8 mouse cellular contexts compared by ENCODE assay signal in genomic region chr7:27860396-27861235, GRCm38 (mm10). TPM values are rescaled to one million over a fixed set of nuclear protein-coding genes. Genes with fewer than 3 reads are reported as not detected.
DNase-seq lines count a peak whose midpoint lies in the region; ATAC-seq and TF ChIP-seq lines count a peak whose summit lies in the region.

No protein-coding gene starts in this region.

- H3K27ac ChIP-seq in embryonic facial prominence, embryonic 11.5 days (replicated peaks; ENCODE audit: low read depth, low read length) = no peak overlapping the region
- peak overlapping the region; percentile 86 for H3K27ac ChIP-seq in intestine, postnatal 0 days (ENCODE audit: low read depth, low read length)
- peak overlapping the region; percentile 90 for H3K27ac ChIP-seq in midbrain, embryonic 10.5 days (replicated peaks)

- H3K36me3 ChIP-seq in embryonic facial prominence, embryonic 11.5 days (replicated peaks; ENCODE audit: control insufficient read depth, insufficient read depth, low read depth, low read length) = peaks cover 2% of the 10 kb centered on the region
- peaks cover 19% of the 10 kb centered on the region for H3K36me3 ChIP-seq in intestine, postnatal 0 days (ENCODE audit: control insufficient read depth, insufficient read depth)
- H3K36me3 ChIP-seq in midbrain, embryonic 10.5 days = peaks cover 33% of the 10 kb centered on the region

- peak; percentile 84 for ATAC-seq in embryonic facial prominence, embryonic 11.5 days (replicated peaks; ENCODE audit: insufficient number of reproducible peaks, low FRiP score, low TSS enrichment, low read depth)
- ATAC-seq in intestine, postnatal 0 days = peak; percentile 94

- H3K4me3 ChIP-seq in embryonic facial prominence, embryonic 11.5 days (ENCODE audit: low read depth, low read length) = peak overlapping the region; percentile 60
- H3K4me3 ChIP-seq in intestine, postnatal 0 days (ENCODE audit: low read depth, low read length) = peak overlapping the region; percentile 59
- H3K4me3 ChIP-seq in midbrain, embryonic 10.5 days = peak overlapping the region; percentile 78

- H3K4me2 ChIP-seq in embryonic facial prominence, embryonic 11.5 days (ENCODE audit: low read depth, low read length) = peak overlapping the region; percentile 69
- H3K4me2 ChIP-seq in intestine, postnatal 0 days (replicated peaks; ENCODE audit: low read depth) = peak overlapping the region; percentile 76

- peak; percentile 79 for DNase-seq in adipocyte (ENCODE audit: low spot score)
- peak; percentile 82 for DNase-seq in embryonic facial prominence, embryonic 11.5 days (ENCODE audit: low spot score)
- peak; percentile 51 for DNase-seq in gonadal fat pad, adult 2 months (ENCODE audit: low read depth)
- peak; percentile 29 to 41 for DNase-seq in left cerebral cortex, postnatal 36 days (ENCODE audit: low spot score in 2 of 2)
- DNase-seq in midbrain, embryonic 10.5 days (ENCODE audit: low spot score) = peak; percentile 69
- peak; percentile 34 to 44 for DNase-seq in right cerebral cortex, postnatal 36 days (ENCODE audit: low spot score in 2 of 2)
- DNase-seq in urinary bladder, postnatal 4 days (ENCODE audit: low spot score in 2 of 2) = peak; percentile 74 to 78

- no peaks in the 10 kb centered on the region for H3K9me3 ChIP-seq in embryonic facial prominence, embryonic 11.5 days (replicated peaks; ENCODE audit: control insufficient read depth, low read length)
- H3K9me3 ChIP-seq in intestine, postnatal 0 days (ENCODE audit: control insufficient read depth) = no peaks in the 10 kb centered on the region
- peaks cover 5% of the 10 kb centered on the region; the same call in 1 of the 2 replicates for H3K9me3 ChIP-seq in midbrain, embryonic 10.5 days (replicated peaks)

- TF ChIP-seq CTCF in intestine, postnatal 0 days (IDR thresholded peaks at IDR 0.05; ENCODE audit: low read depth) = peak; percentile 5; the same call in 1 of the 2 replicates

- intact Hi-C loops in left cerebral cortex, postnatal 36 days (cut with DNase I) = no loop called here

- 0% methylated on average over 22 of the region's 22 CpGs for WGBS in embryonic facial prominence, embryonic 11.5 days
- whole genome bisulfite sequencing in intestine, postnatal 0 days = under 1% methylated on average over 22 of the region's 22 CpGs
- WGBS in midbrain, embryonic 10.5 days = under 1% methylated on average over 22 of the region's 22 CpGs

- H3K27me3 ChIP-seq in embryonic facial prominence, embryonic 11.5 days (ENCODE audit: control insufficient read depth, insufficient read depth, low read length) = no peaks in the 10 kb centered on the region
- no peaks in the 10 kb centered on the region for H3K27me3 ChIP-seq in intestine, postnatal 0 days (replicated peaks; ENCODE audit: control insufficient read depth, insufficient read depth, low read length)
- H3K27me3 ChIP-seq in midbrain, embryonic 10.5 days (ENCODE audit: low read depth, poor library complexity, severe bottlenecking) = no peaks in the 10 kb centered on the region

- H3K9ac ChIP-seq in embryonic facial prominence, embryonic 11.5 days (replicated peaks; ENCODE audit: low read length) = peak overlapping the region; percentile 73
- peak overlapping the region; percentile 67 for H3K9ac ChIP-seq in intestine, postnatal 0 days (ENCODE audit: low read depth, low read length)

- no peaks in the 10 kb centered on the region for H3K4me1 ChIP-seq in embryonic facial prominence, embryonic 11.5 days (ENCODE audit: control insufficient read depth, insufficient read depth, low read length)
- no peaks in the 10 kb centered on the region for H3K4me1 ChIP-seq in intestine, postnatal 0 days (replicated peaks; ENCODE audit: control insufficient read depth, insufficient read depth, low read length)
- H3K4me1 ChIP-seq in midbrain, embryonic 10.5 days = peaks cover 22% of the 10 kb centered on the region

RNA-seq across cellular contexts. Expression of gene Zfp607a, which starts 3.3 kb away (rescaled TPM):
- 3.8 and 4.4 TPM in 2 replicates for polyA plus RNA-seq in embryonic facial prominence, embryonic 11.5 days (2014; fragmentation: Nextera tagmentation; extraction: Ambion mirVana)
- polyA plus RNA-seq in gonadal fat pad, adult 2 months (2012; rRNA removed) = 0.86 and 1.3 TPM in 2 replicates
- 1.2 and 1.3 TPM in 2 replicates for polyA plus RNA-seq in intestine, postnatal 0 days (2015; fragmentation: Nextera tagmentation; extraction: Ambion mirVana)
- 1 to 10 TPM; 1.7 to 2.2 TPM for total RNA-seq in left cerebral cortex, postnatal 36 days (2021)
- 3.9 and 4.3 TPM in 2 replicates for polyA plus RNA-seq in midbrain, embryonic 10.5 days (2016; fragmentation: Nextera tagmentation; extraction: Ambion mirVana)

RNA-seq across cellular contexts. Expression of gene Zfp59, which starts 22.2 kb away (rescaled TPM):
- polyA plus RNA-seq in embryonic facial prominence, embryonic 11.5 days (2014; fragmentation: Nextera tagmentation; extraction: Ambion mirVana) = 13.3 and 13.4 TPM in 2 replicates
- 1.3 and 1.4 TPM in 2 replicates for polyA plus RNA-seq in gonadal fat pad, adult 2 months (2012; rRNA removed)
- 2.2 and 2.5 TPM in 2 replicates for polyA plus RNA-seq in intestine, postnatal 0 days (2015; fragmentation: Nextera tagmentation; extraction: Ambion mirVana)
- total RNA-seq in left cerebral cortex, postnatal 36 days (2021) = 1 to 10 TPM; 5.2 TPM
- 9.9 and 11.1 TPM in 2 replicates for polyA plus RNA-seq in midbrain, embryonic 10.5 days (2016; fragmentation: Nextera tagmentation; extraction: Ambion mirVana)

RNA-seq across cellular contexts. Expression of gene Zfp626, which starts 53.6 kb away (rescaled TPM):
- polyA plus RNA-seq in embryonic facial prominence, embryonic 11.5 days (2014; fragmentation: Nextera tagmentation; extraction: Ambion mirVana) = 2.6 and 2.9 TPM in 2 replicates
- polyA plus RNA-seq in gonadal fat pad, adult 2 months (2012; rRNA removed) = 1.4 and 1.8 TPM in 2 replicates
- 1.5 and 1.6 TPM in 2 replicates for polyA plus RNA-seq in intestine, postnatal 0 days (2015; fragmentation: Nextera tagmentation; extraction: Ambion mirVana)
- 10 to 100 TPM in 1 of 2 experiments, 1 to 10 TPM in 1; 8.8 to 10.4 TPM for total RNA-seq in left cerebral cortex, postnatal 36 days (2021)
- polyA plus RNA-seq in midbrain, embryonic 10.5 days (2016; fragmentation: Nextera tagmentation; extraction: Ambion mirVana) = 1.9 and 2.1 TPM in 2 replicates
